Mouse (Mus musculus) neural tube, embryonic 10.5 days (tissue): ENCODE measurements around the gene Kif21a.

Source experiments
- DNase-seq: peaks from one replicate; pipeline ENCODE4 v3.0.0-alpha.2; 2017; ENCODE audit warnings: low spot score; ENCODE audit errors: extremely low spot score

The Kif21a gene

DNA sequence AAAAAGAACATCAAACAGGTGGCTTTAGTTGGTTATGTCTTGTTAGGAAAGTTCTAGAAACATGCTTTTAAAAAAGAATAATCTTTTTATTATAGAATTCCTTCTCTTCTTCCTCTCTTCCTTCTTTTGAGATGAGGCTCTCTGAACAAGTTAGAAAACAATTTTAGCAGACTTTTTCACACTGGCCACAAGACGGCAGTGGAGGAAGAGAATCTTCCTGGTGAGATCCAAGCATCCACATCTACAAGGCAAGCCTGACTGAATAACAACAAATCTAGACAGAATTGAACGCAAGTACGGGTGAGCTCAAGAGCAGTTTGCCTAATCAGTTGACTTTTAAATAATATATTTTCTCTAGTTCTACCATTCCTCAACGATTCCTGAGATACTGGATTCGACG, 98.4 kb downstream of the Kif21a start:
- no peak for DNase-seq

DNA sequence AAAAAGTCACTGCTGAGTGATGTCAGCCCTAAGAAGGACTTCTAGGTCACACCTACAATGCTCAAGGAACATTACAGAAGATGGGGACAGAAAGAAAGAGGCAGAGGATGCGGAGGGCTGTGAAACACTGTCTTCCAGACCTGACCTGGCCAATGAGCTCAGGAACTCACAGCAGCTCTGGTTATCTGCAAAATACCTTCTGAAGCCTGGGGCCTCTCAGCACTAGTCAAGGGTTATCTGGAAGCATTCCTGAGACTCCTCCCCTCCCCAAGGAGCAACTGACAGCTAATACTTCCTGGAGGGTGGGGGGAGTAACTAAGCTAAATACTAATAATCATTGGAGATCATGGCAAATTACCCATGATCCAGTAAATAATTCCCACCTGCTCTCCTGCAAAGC, 111.3 kb downstream of the Kif21a start:
- no peak for DNase-seq

DNA sequence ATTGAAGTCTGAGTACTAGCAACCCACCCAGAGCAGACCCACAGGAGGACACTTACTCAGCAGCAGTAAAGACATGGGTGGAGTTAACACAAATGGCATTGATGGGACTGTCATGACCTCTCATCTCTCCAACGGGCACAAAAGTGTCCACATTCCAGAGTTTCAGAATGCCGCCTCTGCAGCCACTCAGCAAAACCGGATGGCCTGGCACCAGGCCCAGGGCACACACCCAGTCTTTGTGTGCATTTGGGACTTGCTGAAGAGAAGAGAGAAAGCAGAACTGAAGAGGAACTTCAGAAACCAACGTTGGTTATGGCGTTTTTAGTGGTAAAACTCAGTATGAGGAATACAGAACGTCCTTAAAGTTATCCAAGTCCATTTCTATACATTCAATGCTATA, 114.2 kb downstream of the Kif21a start:
- DNase-seq: no peak

DNA sequence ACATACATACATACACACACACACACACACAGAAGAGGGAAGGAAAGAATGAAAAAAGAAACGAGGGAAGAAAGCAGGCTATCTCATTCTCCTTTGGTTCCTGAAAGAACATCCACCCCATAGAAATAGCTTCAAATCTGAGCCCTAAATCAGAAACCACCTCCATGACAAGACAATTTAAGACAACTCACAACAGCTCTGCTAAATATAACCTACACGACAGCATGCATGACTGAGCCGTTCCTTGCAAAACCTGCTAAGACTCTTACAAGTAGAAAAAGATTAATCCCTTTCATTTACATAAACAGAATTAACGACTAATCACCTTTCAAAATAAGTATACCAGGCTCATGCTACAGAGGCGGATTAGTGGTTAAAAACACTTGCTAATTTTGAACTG, 118.3 kb downstream of the Kif21a start:
- no peak for DNase-seq

DNA sequence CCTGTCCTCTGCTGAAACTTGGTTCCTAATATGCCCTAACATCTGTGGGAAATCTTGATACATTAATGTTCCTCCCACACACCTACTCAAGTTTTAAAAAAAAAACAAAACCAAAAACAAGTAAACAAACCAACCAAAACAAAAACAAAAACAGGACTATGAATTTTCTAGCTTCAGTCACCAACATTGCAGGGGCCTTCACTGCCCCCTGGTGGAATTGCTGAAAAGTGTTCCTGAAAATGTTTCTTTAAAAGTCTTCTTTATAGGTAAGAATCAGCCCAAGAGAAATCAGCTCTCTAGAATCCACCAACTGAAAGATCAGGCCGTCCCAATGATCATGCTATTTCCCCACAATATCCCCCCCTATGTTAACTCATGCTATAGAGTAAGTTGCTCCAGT, 120.7 kb downstream of the Kif21a start:
- no peak for DNase-seq

DNA sequence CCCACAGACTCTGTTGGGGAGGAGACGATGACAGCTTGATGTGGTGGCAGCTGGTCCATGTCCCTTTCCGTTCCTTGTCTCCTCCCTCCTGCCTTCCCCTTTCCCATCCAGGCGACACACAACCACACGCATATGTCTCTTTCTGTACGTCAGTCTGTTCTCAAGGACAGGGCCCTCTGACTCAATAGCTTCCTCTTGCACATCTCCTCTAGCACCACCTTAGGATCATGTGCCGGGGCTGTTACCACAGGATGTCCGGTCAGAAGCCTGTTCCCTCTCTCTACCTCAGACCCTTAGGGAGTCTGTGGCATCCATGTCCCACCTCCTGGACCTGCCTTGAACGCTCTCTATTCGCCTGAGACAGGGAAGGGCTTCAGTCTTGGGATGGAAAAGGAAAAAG, 153.3 kb downstream of the Kif21a start:
- no peak for DNase-seq

DNA sequence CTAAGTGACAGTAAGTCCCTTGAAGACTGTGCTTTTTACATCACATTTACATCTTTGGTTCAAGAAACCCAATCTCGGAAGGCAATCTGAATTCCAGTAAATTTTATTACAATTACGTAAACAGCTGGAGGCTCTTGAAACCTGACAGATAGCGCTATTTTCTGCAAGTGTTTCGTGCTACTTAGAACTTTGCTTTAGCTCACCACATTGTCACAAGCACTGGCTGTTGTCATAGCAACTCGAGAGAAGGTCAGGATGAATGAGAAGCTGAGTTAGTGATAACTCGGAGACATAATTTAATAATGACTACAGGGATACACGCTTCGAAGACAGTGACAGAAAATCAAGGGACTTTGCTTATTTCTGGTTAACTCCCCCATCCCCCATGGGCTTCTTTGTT, 162.3 kb downstream of the Kif21a start:
- no peak for DNase-seq
